Mouse (Mus musculus): ENCODE results near the gene Gm17349. TPM values are rescaled to one million over a fixed set of nuclear protein-coding genes. Genes with fewer than 3 reads are reported as not detected.
"Not testable (repeated sequence)": the region's sequence is repeated elsewhere in the genome, so short reads cannot be mapped to it uniquely, and the experiment has no call there.

The Gm17349 gene
- total RNA-seq, 2 experiments from 2014 or later = 5.0 to 5.1 TPM

DNA sequence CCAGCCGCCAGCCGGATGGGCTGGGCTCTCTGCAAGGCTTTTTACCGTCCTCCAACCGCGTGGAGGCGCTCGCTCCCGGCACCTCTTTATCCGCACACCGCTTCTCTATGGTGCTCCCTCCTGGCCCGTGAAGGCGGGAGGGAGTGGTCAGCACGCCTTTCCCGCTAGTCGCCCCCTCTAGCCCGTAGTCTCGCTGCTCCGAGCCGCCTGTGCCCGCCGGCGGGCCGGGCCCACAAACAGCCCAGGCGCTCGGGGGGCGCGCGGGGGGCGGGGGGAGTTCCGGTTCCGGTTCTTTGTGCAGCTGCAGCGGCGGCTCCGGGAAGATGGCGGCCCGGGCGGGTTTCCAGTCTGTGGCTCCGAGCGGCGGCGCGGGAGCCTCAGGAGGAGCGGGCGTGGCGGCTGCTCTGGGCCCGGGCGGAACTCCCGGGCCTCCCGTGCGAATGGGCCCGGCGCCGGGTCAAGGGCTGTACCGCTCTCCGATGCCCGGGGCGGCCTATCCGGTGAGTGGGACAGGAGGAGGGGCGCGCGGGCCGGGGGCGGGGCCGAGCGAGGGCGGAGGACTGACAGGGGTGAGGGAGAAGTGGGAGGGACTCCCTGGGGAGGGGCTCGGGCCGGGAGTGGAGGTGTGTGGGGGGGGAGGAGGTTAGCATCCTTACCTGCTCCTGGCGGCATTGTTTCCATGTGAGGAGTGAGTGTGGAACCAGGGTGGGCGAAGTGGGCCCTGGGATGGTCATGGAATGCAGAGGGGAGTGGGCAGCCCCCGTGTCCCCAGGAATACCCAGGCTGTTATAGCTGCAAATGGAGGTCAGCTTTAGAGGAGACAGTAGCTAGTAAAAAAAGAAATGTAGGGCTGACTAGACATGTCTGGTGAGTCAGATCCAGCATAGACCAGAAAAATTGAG is 3.0 kb downstream of the Gm17349 start, which contains the start of gene Smarcd1:
TSS of gene Smarcd1 (plus strand) at position 131 of the 902 bp plus-strand sequence.
- peak; percentile 96 to 97 for DNase-seq
- intact Hi-C loops (cut with DNase I) = no loop called here

DNA sequence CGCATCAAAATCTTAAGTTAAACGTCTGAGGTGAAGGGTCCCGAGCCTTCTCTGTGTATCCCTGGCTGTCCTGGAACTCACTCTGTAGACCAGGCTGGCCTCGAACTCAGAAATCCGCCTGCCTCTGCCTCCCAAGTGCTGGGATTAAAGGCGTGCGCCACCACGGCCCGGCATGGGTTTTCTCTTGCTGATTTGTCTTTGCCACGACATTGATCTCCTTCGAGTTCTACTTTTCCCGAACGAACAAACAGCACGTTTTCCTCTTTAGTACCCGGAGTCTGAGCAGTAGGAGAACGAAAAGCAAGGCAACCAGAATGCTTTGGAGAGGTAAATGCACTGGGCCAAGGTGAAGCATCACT is 3.7 kb downstream of the Gm17349 start:
- intact Hi-C loops (cut with DNase I); DNase-seq: not testable (repeated sequence)

DNA sequence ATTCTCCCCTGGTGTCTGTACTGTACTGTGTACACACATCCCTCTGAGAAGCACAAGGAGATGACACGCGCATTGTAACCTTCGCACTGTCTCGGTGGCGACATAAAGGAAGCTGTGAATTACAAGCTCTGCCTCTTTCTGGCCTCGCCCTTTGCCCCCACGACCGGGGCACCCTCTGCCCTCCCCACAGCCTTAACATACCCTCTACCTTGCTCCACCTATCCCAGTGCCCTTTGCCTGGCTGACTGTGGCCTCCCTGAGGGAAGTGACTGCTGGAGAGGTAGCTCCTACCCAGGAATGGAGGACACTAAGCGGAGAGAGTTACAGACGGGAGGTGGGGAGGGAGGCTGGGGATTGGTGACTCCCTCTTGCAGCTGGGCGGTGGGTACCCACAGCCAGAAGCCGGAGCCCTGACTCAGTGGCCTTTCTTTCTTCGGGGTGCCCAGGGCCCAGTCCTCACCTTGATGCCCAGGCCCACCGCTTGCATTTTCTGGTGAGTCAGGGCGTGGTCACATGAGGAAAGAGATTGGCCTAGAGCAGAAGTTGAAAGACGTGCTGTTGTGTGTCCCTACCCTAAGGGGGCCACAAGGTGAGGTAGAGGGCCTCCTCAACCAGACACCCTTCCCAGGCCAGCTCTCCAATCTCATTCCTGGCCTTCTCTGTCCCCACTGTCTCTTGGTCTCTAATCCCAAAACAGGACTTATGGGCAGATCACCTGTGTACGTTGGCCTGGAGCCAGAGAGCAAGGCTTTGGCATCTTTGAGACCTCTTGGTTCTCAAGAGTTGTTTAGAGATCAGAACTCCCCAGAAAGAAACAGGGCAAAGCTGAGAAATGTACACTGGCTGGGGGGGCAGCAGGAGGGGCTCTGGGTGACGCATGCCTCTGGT is 4.8 kb downstream of the Gm17349 start:
- DNase-seq = no peak
- intact Hi-C loops (cut with DNase I) = no loop called here

DNA sequence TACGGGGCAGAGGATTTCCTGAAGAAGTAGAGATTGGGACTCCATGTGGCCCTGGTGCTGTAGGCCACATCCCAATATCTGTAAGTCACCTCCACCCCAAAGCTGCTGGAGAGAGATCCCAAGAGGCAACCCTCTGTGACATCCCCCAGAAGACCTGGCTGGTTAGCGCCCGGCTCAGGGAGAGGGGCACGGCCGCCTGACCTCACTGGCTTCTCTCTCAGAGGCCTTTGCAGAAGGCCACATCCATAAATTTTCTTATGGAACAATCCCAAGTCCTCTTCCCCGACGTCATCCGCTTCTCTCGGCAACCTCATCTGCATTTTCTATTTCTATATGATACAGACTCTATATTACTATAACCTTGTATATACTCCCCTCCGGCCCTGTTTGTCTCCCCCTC is 5.6 kb downstream of the Gm17349 start:
- no peak for DNase-seq
- intact Hi-C loops (cut with DNase I) = no loop called here

DNA sequence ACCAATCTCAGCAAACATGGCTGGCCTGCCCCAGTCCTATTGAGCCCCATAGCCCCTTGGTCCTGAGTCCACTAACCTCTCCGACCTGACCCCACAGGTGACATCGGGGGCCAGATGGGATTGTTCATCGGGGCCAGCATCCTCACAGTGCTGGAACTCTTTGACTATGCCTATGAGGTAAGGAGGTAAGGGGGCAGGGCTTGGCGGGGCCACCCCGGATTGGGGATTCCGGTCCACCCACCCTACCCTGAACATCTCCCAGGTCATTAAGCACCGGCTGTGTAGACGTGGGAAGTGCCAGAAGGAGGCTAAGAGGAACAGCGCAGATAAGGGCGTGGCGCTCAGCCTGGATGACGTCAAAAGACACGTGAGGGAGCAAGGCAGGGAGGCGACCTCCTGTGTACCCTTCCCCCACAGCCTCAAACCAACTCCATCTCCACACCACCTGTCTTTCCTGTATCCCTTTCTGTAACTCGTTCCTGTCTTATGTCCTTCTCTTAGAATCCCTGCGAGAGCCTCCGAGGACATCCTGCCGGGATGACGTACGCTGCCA is 6.7 kb downstream of the Gm17349 start:
- DNase-seq = no peak
- intact Hi-C loops (cut with DNase I) = no loop called here

DNA sequence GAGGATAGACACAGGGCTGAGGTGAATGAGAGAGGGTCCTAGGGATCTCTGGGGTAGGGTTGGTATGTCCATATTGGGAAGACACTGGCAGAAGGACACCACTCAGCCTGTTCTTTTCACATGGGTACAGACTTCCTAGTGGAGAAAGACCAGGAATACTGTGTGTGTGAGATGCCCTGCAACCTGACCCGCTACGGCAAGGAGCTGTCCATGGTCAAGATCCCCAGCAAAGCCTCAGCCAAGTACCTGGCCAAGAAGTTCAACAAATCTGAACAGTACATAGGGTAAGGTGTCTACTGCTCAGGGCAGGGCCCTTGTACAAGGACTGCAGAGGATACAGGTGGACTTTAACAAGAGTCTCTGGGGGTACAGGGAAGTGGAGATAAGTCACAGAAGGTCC is 8.0 kb downstream of the Gm17349 start:
- intact Hi-C loops (cut with DNase I) = no loop called here
- no peak for DNase-seq

DNA sequence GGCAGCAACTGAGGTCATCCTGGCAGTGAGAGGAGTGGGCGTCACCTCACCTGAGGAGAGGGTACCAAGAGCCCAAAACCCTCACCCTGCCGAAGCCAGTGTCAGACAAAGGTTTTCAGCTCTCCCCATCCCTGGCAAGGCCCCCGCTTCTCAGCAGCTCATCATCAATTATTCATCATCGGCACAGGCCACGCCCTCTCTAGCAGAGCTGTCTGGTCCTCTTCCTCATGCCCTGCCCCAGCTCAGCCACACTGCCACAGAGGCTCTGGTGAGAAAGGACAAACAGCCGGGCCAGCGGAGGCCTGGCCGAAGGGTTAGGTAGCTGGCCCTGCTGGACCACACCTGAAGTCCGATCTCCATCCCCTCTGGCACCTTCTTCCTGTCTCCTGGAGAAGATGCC is 13.3 kb downstream of the Gm17349 start:
- intact Hi-C loops (cut with DNase I) = no loop called here
- no peak for DNase-seq

DNA sequence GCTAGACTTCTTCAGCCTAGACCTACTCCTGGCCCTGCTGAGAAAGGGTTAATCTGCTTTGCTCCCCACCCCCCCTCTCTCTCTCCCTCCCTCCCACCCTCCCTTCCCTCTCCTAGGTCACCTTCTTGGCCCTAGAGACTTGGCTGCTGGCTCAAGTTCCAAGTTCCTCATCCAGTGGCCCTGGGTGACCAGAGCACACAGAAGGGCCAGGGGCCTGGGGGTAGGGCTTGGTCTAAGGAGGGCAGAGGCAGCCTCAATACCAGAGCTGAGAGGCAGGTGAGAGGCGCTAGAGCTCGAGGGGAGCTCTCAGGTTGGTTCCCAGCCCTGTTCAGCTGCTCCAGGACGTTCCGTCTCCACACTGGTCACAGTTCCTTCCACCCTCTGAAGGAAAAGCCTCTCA is 14.4 kb downstream of the Gm17349 start:
- DNase-seq = no peak
- intact Hi-C loops (cut with DNase I) = no loop called here

DNA sequence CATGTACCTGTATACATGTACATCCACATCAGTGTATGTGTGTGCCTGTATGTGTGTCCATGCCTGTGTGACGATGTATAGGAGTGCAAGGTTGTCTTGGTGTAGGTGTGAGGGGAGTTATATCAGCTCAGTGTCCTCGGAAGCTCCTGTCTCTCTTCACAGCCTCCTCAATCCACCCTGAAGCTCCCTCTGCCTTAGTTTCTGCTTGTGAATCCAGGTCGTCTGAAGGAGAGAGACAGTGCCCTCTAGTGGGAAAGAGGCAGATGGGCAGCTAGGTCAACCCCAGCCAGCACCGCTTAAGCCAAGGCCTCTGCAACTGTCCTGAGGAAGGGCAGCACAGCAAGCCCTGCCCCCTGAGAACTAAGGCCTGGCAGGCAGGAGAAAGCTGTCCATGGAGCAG is 16.6 kb downstream of the Gm17349 start:
- intact Hi-C loops (cut with DNase I) = loop anchor here (1.0 to 5.0 kb wide), 2 partner anchors 92 to 196 kb away; no protein-coding TSS in a partner anchor
- DNase-seq = peak; percentile 42 to 68

DNA sequence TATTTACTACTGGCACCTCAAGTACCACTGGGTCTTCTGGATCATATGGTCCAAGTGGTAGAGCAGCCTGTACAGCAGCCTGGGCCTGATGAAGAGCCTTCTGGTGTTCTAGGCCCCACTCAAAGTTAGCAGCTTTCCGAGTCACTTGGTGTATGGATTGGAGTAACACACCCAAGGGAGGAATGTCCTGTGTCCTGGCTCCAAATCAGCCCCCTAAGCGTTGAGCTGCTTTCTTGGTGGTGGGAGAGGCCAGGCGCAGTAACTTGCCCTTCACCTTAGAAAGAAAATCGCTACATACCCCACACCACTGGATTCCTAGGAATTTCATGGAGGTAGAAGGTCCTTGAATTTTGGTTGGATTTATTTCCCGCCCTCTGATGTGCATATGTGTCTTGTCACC is 21.1 kb downstream of the Gm17349 start:
- no peak for DNase-seq
- intact Hi-C loops (cut with DNase I) = no loop called here

DNA sequence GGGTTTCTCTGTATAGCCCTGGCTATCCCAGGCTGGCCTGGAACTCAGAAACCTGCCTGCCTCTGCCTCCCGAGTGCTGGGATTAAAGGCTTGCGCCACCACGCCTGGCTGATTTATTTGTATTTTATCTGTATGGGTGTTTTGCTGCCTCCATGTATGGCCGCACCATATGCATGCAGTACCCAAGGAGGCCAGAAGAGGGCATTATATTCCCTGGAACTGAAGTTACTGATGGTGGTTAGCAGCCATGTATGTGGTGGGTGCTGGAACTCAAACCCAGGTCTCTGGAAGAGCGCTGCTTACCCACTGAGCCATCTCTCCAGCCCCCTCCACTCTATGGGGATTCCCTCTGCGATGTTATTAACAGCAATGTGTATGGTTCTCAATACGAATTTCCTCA is 22.4 kb downstream of the Gm17349 start:
- DNase-seq = no peak
- intact Hi-C loops (cut with DNase I) = no loop called here

DNA sequence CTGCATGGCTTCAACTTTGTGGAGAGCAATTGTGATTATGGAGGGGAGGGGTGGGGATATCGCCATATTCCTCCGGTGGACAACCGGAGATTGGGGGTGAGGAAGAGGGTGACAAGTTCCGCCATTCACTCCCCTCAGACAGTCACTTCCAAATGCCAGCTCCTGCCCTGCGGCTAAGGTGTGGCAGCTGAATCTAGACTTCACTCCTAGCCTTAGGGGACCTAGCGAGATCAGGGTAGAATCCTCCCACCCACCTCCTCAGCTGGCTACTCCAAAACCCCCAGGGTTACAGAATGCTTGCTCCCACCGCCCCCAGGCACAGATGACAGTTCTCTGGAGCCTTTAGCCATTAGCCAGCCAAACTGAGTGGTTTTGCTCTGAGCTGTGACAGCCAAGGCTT is 26.3 kb downstream of the Gm17349 start:
- intact Hi-C loops (cut with DNase I) = no loop called here
- DNase-seq = no peak

DNA sequence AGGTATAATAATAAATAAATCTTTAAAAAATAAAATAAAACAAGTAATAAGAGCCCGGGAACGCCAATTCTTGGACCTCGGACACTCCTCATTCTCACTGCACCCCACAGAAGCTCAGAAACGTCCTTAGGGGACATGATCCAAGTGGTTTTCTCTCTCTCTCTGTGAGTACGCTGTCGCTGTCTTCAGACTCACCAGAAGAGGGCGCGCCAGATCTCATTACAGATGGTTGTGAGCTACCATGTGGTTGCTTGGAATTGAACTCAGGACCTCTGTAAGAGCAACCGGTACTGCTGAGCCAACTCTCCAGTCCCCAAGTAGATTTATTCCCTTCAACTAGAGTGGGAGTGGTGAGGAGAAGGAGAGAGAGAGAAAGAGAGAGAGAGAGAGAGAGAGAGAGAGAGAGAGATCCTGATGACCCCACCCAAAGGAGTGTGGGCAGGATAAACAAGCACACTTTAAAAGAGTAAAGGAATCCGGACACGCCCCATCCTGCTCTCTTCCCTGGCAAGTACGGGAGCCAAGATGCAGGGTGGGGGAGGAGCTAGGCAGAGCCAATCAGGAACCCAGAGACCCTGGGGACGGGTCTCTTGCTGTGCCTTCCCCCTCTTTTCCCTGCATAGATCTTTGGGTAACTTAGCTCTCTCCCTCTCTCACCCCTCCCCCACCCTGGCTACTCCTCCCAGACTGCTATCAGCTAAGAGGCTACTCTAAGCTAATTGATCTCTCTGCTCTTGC is 27.1 kb downstream of the Gm17349 start:
- DNase-seq = peak; percentile 27 to 47
- intact Hi-C loops (cut with DNase I) = no loop called here

DNA sequence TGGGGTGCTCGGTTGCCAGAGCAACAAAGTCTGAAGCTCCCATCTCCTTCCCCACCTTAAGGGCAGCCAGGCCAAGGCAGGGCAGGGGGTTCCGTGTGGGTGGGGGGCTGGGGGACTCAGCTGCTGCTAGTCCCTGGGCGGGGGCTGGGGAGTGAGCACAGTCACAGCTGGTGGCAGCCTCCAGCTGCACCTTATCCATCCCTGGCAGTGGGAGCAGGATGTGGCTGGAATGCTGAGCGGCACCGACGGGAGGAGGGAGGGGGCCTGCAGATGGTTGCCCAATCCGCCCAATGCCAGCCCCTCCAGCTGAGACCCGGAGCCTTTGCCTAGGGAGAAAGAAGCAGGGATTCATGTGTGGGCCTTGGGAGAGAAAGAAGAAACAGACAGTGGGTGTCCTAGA is 28.2 kb downstream of the Gm17349 start:
- DNase-seq = no peak
- intact Hi-C loops (cut with DNase I) = no loop called here

DNA sequence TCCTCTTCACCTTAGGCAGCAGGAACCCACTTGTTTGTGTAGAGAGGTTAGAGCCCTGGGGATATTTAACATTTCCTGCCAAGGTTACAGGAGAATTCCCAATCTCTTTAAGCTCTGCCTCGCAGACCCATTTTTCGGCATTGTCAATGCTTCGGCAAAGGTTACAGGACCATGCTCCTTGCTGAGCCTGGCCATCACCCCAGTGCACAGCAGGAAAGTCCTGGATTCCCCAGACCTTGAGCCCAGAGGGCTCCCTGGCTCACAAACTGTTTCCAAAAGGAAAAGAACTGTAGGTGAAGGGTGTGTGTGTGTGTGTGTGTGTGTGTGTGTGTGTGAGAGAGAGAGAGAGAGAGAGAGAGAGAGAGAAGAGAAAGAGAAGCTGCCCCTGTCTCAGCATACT is 30.4 kb downstream of the Gm17349 start:
- intact Hi-C loops (cut with DNase I) = no loop called here
- no peak for DNase-seq

DNA sequence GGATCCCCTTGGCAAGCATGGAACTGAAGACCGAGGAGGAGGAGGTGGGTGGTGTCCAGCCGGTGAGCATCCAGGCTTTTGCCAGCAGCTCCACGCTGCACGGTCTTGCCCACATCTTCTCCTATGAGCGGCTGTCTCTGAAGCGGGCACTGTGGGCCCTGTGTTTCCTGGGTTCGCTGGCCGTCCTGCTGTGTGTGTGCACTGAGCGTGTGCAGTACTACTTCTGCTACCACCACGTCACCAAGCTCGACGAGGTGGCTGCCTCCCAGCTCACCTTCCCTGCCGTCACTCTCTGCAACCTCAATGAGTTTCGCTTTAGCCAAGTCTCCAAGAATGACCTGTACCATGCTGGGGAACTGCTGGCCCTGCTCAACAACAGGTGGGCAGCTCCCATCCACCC is 33.5 kb downstream of the Gm17349 start:
- no peak for DNase-seq
- intact Hi-C loops (cut with DNase I) = no loop called here

DNA sequence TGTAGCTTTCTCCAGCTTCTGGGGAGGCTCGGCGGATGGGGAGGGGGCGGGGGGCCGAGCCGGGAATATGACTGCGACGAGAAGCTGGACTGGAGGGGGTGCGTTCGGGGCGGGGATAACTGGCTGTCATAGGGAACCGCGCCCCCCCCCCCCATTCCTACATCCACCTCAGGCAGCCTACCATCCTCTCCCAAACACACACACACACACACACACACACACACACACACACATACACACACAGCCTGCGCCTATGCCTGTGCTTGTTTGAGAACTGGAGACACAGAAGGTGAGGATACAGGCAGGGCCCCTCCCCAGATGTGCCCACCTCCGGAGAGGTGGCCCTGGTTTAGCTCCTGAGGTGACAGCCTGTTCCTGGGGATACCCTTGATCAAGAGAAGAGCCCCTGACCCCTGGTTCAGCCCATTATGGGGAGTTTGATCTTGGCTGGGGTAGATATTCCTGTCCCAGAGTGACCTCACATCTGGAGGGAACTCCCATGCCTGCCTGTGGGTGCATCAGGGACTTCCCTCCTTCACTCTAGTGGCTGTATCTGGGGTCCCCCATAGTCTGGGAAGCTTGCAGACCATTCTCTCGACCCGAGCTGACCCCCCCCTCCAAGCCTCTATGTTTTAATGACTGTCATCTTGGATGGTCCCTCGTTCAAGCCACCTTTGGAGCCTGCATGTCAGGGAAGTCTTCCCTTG is 34.2 kb downstream of the Gm17349 start:
- intact Hi-C loops (cut with DNase I) = no loop called here
- no peak for DNase-seq

DNA sequence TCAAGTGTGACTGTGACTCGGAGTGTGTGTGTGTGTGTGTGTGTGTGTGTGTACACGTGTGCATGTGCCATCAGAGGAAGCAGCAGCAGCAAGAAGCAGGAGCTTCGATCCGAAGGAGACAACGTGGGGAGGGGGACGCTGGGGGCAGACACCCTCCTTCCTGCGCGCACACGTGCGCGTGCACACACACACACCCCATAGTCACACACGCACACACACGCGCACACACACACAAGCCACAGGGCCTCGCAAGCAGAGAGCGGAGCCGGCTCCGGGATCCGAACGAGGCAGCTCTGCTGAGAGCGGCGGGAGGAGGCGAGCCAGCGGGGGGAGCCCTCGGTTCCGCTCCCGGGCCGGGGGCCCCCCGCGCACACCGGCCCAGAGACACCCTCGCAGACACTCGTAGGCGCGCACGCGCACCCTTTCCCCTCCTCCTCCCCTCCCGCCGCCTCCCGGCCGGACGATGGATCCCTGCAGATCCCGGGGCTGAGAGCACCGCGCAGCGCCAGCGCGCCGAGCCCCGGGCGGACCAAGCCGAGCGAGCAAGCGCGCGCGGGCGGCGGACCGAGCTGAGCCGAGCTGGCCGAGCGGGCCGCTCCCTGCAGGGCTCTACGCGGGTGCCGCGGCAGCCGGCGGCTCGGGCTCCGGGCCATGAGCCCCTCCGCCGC is 35.0 kb downstream of the Gm17349 start, which contains the start of gene Asic1:
TSS of gene Asic1 (plus strand) at position 215 of the 668 bp plus-strand sequence.
- DNase-seq = peak; percentile 80 to 81
- intact Hi-C loops (cut with DNase I) = no loop called here

DNA sequence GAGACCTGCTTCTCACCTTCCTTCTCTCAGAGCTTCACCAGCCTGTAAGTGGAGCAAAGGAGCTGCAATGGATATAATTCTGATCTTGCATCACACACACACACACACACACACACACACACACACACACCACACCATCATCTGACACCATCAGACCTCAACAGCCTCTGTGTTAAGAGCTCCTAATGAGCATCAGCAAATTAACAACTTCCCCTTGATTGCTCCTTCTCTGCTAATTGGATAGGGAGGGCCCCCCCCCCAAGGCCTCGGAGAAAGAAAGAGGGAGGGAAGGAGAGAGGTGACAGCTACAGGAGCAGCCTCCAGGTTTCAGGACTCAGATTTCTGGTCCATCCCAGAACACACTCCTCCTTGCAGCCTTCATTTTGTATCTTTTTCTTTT is 35.9 kb downstream of the Gm17349 start:
- DNase-seq = no peak
- intact Hi-C loops (cut with DNase I) = loop anchor here (1.0 to 10.0 kb wide), 3 partner anchors 73 to 255 kb away; no protein-coding TSS in a partner anchor
